ENCODE assay signal across 14 mouse cellular contexts in the genomic region with DNA sequence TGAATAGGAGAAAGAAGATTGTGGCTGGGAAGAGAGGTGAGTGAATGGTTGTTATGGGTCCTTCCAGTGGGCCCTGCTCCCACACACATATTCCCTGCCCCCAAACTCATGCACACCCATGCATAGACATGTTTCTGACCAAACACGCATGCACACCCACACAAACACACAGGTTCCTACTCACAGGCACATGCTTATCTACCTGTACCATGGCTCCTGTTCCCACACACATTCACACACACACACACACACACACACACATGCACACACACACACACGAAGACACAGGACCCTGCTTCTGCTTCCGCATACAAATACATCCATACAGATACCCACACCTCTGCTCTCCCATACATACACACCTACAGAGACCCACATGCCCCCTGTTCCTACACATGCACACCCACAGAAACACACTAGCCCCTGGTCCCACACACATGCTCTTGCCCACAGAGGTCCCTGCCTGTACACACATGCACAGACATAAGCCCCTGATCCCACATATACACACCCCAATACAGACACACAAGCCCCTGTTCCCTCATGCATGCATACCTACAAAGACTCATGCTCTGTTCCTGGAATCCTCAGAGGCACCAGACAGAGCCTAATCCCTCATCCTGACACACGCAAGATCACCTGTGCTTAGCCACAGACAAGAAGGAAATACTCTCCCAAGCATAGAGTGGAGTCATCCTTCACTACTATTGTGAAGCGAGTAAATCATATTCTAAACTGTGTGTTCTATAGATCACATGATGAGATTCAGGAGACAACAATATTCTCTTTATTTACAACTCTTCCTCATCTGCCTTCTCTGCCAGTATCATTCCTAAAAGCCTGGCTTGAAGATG.
DNase-seq lines count a peak whose midpoint lies in the region; ATAC-seq and TF ChIP-seq lines count a peak whose summit lies in the region.
"Had no signal": no experiment of that assay in that cellular context is flagged by ENCODE, and none has a peak within 500 bp of the region (broad histone marks: within the 10 kb centered on the region; RNA-seq: fewer than 3 reads in every experiment).

No protein-coding gene starts in this region.

- H3K9me3 ChIP-seq in heart, embryonic 12.5 days (replicated peaks), result no peaks in the 10 kb centered on the region
- H3K9me3 ChIP-seq in hindbrain, embryonic 10.5 days, result no peaks in the 10 kb centered on the region
- no peaks in the 10 kb centered on the region for H3K9me3 ChIP-seq in limb, embryonic 12.5 days
- H3K9me3 ChIP-seq in liver, embryonic 12.5 days (replicated peaks), result no peaks in the 10 kb centered on the region
- H3K9me3 ChIP-seq: liver, embryonic 15.5 days had no signal

- WGBS in heart, embryonic 12.5 days, result 91% methylated on average over 5 of the region's 5 CpGs
- WGBS in hindbrain, embryonic 10.5 days, result 89% methylated on average over 5 of the region's 5 CpGs
- WGBS in limb, embryonic 12.5 days, result 72% methylated on average over 5 of the region's 5 CpGs
- WGBS in liver, embryonic 12.5 days (ENCODE audit: insufficient replicate concordance), result 73% methylated on average over 5 of the region's 5 CpGs
- 97% methylated on average over 5 of the region's 5 CpGs for WGBS in thymus, adult 2 months

- no peak for DNase-seq in heart, postnatal 4 days
- peak; percentile 5 for DNase-seq in brain, embryonic 14.5 days (ENCODE audit: low read depth)
- DNase-seq in hindbrain, embryonic 10.5 days (ENCODE audit: low spot score), result no peak
- DNase-seq in thymus, adult 2 months, result no peak
- DNase-seq in cerebellum, adult 11 months, result no peak
- DNase-seq: cerebellum, postnatal 14 days; heart, postnatal 36 days had no signal

- 0 out of 2 replicates have a peak overlapping the region, but pooled peaks have one; percentile 76 for H3K27ac ChIP-seq in heart, embryonic 12.5 days (ENCODE audit: poor library complexity, severe bottlenecking)
- H3K27ac ChIP-seq in hindbrain, embryonic 10.5 days, result peak overlapping the region; percentile 84
- peak overlapping the region; percentile 82 for H3K27ac ChIP-seq in limb, embryonic 12.5 days
- H3K27ac ChIP-seq in liver, embryonic 12.5 days, result no peak overlapping the region
- no peak overlapping the region for H3K27ac ChIP-seq in thymus, adult 2 months (ENCODE audit: control insufficient read depth, insufficient read depth, low read length)
- H3K27ac ChIP-seq: liver, embryonic 15.5 days had no signal

- ATAC-seq in heart, embryonic 12.5 days (ENCODE audit: insufficient number of reproducible peaks, low FRiP score), result peak; percentile 26; the same call in 1 of the 2 replicates
- ATAC-seq in limb, embryonic 12.5 days (ENCODE audit: insufficient number of reproducible peaks, insufficient read depth, low FRiP score, low TSS enrichment, low read depth), result peak; percentile 11; the same call in 1 of the 2 replicates
- ATAC-seq in liver, embryonic 12.5 days, result no peak
- ATAC-seq: CD4-positive, CD25-positive, alpha-beta regulatory T cell, adult 4 months; Patski had no signal

- H3K4me3 ChIP-seq in heart, embryonic 12.5 days, result no peak overlapping the region
- 0 out of 2 replicates have a peak overlapping the region, but pooled peaks have one; percentile 38 for H3K4me3 ChIP-seq in hindbrain, embryonic 10.5 days
- H3K4me3 ChIP-seq in limb, embryonic 12.5 days (replicated peaks), result no peak overlapping the region
- no peak overlapping the region for H3K4me3 ChIP-seq in liver, embryonic 12.5 days
- no peak overlapping the region for H3K4me3 ChIP-seq in thymus, adult 2 months (ENCODE audit: control insufficient read depth, insufficient read depth, low read length)
- H3K4me3 ChIP-seq: erythroblast, embryonic 14.5 days; liver, embryonic 15.5 days had no signal

- TF ChIP-seq CTCF in brain, embryonic 14.5 days (IDR thresholded peaks at IDR 0.05; ENCODE audit: borderline replicate concordance, extremely low read depth, insufficient read depth, insufficient read length), result no peak
- no peak for TF ChIP-seq CTCF in thymus, adult 2 months (IDR thresholded peaks at IDR 0.05; ENCODE audit: borderline replicate concordance, control insufficient read depth, extremely low read depth, insufficient read depth, low read length, poor library complexity)

- no peaks in the 10 kb centered on the region for H3K36me3 ChIP-seq in heart, embryonic 12.5 days
- H3K36me3 ChIP-seq in hindbrain, embryonic 10.5 days, result no peaks in the 10 kb centered on the region
- H3K36me3 ChIP-seq in limb, embryonic 12.5 days, result no peaks in the 10 kb centered on the region
- H3K36me3 ChIP-seq in liver, embryonic 12.5 days, result no peaks in the 10 kb centered on the region
- H3K36me3 ChIP-seq in thymus, adult 2 months (ENCODE audit: control insufficient read depth, insufficient read depth, low read length), result no peaks in the 10 kb centered on the region
- H3K36me3 ChIP-seq: liver, embryonic 15.5 days had no signal

- no peaks in the 10 kb centered on the region for H3K27me3 ChIP-seq in heart, embryonic 12.5 days (replicated peaks)
- no peaks in the 10 kb centered on the region for H3K27me3 ChIP-seq in hindbrain, embryonic 10.5 days (ENCODE audit: insufficient read depth, poor library complexity, severe bottlenecking)
- 0 out of 2 replicates have a peak, but pooled peaks cover 3% of the 10 kb centered on the region for H3K27me3 ChIP-seq in limb, embryonic 12.5 days
- no peaks in the 10 kb centered on the region for H3K27me3 ChIP-seq in liver, embryonic 12.5 days (replicated peaks)
- H3K27me3 ChIP-seq in thymus, adult 2 months (ENCODE audit: control insufficient read depth, insufficient read depth, low read length), result no peaks in the 10 kb centered on the region
- H3K27me3 ChIP-seq: liver, embryonic 15.5 days; Patski had no signal

- no peak overlapping the region for H3K9ac ChIP-seq in heart, embryonic 12.5 days
- H3K9ac ChIP-seq in limb, embryonic 12.5 days (replicated peaks), result peak overlapping the region; percentile 27; the same call in 1 of the 2 replicates
- H3K9ac ChIP-seq in liver, embryonic 12.5 days, result no peak overlapping the region
- H3K9ac ChIP-seq: liver, embryonic 15.5 days had no signal

- H3K4me2 ChIP-seq in heart, embryonic 12.5 days, result peak overlapping the region; percentile 67
- peak overlapping the region; percentile 49 for H3K4me2 ChIP-seq in limb, embryonic 12.5 days
- H3K4me2 ChIP-seq in liver, embryonic 12.5 days, result no peak overlapping the region
- H3K4me2 ChIP-seq: liver, embryonic 15.5 days had no signal

- no peak for TF ChIP-seq POLR2A in brain, embryonic 14.5 days (IDR thresholded peaks at IDR 0.05; ENCODE audit: borderline replicate concordance, extremely low read depth, insufficient read depth, insufficient read length, poor library complexity, severe bottlenecking)
- no peak for TF ChIP-seq POLR2A in thymus, adult 2 months (IDR thresholded peaks at IDR 0.05; ENCODE audit: control insufficient read depth, extremely low read depth, insufficient read depth, low read length, poor library complexity)

- peaks cover 14% of the 10 kb centered on the region for H3K4me1 ChIP-seq in heart, embryonic 12.5 days (replicated peaks)
- peaks cover 31% of the 10 kb centered on the region for H3K4me1 ChIP-seq in hindbrain, embryonic 10.5 days (replicated peaks)
- peaks cover 34% of the 10 kb centered on the region for H3K4me1 ChIP-seq in limb, embryonic 12.5 days (replicated peaks)
- 0 out of 2 replicates have a peak, but pooled peaks cover 4% of the 10 kb centered on the region for H3K4me1 ChIP-seq in liver, embryonic 12.5 days
- H3K4me1 ChIP-seq in thymus, adult 2 months (replicated peaks; ENCODE audit: control insufficient read depth, insufficient read depth, low read length), result no peaks in the 10 kb centered on the region; the same call in 1 of the 2 replicates
- H3K4me1 ChIP-seq: liver, embryonic 15.5 days had no signal

Comparison
In these comparisons a context has a peak if more than half of its experiments do, and no peak if none do; other contexts are left out.
1. H3K27ac ChIP-seq: peak in heart, embryonic 12.5 days (single experiment), hindbrain, embryonic 10.5 days (single experiment) and limb, embryonic 12.5 days (single experiment); none in liver, embryonic 12.5 days (single experiment) and thymus, adult 2 months (single experiment).